Mouse (Mus musculus) liver, embryonic 12.5 days (tissue): ENCODE measurements around the gene Ifnl3. TPM values are rescaled to one million over a fixed set of nuclear protein-coding genes. Genes with fewer than 3 reads are reported as not detected.
"Not testable (repeated sequence)": the region's sequence is repeated elsewhere in the genome, so short reads cannot be mapped to it uniquely, and the experiment has no call there.

ENCODE experiments used
- ATAC-seq: fragments of 200-750 bp; cut with Nextera tagmentation; 2 replicates; pipeline ENCODE4 v1.8.0; 2017; ENCODE audit warnings: moderate number of reproducible peaks, mild to moderate bottlenecking, moderate library complexity
- H3K27ac ChIP-seq: fragments of 300-500 bp; sonication (generic); 2 replicates; pipeline ENCODE4 v1.5.1; 2016; ENCODE audit warnings: mild to moderate bottlenecking
- H3K27me3 ChIP-seq: fragments of 300-500 bp; sonication (generic); replicated peaks from 2 replicates; pipeline ENCODE4 v1.6.1; 2016; ENCODE audit warnings: mild to moderate bottlenecking, moderate library complexity
- H3K36me3 ChIP-seq: fragments of 300-500 bp; sonication (generic); 2 replicates; pipeline ENCODE4 v1.6.1; 2016; ENCODE audit warnings: mild to moderate bottlenecking, moderate library complexity
- H3K4me1 ChIP-seq: fragments of 300-500 bp; sonication (generic); 2 replicates; pipeline ENCODE4 v1.6.1; 2016
- H3K4me2 ChIP-seq: fragments of 300-500 bp; sonication (generic); 2 replicates; pipeline ENCODE4 v1.6.1; 2016; ENCODE audit warnings: mild to moderate bottlenecking, moderate library complexity
- H3K4me3 ChIP-seq: fragments of 300-500 bp; sonication (generic); 2 replicates; pipeline ENCODE4 v1.5.1; 2016; ENCODE audit warnings: mild to moderate bottlenecking, moderate library complexity
- H3K9ac ChIP-seq: fragments of 300-500 bp; sonication (generic); 2 replicates; pipeline ENCODE4 v1.6.1; 2016; ENCODE audit warnings: mild to moderate bottlenecking, moderate library complexity
- H3K9me3 ChIP-seq: fragments of 300-500 bp; sonication (generic); replicated peaks from 2 replicates; pipeline ENCODE4 v1.6.1; 2016; ENCODE audit warnings: mild to moderate bottlenecking, moderate library complexity
- WGBS: fragments of 180-500 bp; shearing (Covaris S2); methylation state at CpG from one replicate; pipeline ENCODE4 v1.1.7; 2016; ENCODE audit not compliant: insufficient replicate concordance; 5-methylcytosine and 5-hydroxymethylcytosine counted together
- polyA plus RNA-seq: library from polyadenylated mRNA; unstranded; fragments of >200 nt; fragmentation: Nextera tagmentation; extraction: Ambion mirVana; gene quantifications from 2 replicates; pipeline ENCODE4 v1.2.1, GENCODE M21; 2016

Ifnl3 gene
- polyA plus RNA-seq, 1 experiment from 2014 or later = not detected

DNA sequence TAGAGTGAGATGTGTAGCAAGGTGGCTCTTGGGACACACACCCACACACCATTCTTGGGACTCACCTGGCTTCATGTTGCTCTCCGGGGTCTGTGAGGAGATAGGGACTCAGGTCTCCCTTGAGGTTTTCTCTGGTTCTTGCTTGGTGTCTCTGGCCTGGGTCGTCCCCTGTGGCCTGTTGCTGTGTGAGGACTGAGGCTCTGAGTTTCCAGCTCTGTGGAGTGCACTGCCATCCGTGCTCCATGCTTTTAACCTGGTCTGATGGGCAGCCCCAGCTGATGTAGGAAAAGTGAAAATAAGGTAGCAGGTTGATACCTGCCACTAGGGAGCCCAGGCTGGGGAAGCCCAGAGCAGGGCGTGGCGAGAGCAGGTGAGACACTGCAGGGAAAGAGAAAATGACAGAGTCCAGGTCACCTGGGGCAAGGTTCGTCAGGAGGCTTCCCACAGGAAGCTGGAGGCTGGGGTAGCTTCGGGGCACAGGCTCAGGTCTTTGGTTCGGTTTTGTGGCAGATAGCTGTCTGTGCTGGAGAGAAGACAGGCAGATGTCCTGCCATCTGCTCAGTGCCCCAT is 12.1 kb upstream of the Ifnl3 start, which contains the start of gene Ifnl2:
TSS of gene Ifnl2 (minus strand) at position 51 of the 570 bp plus-strand sequence.
- not testable (repeated sequence) for H3K27ac ChIP-seq, H3K4me1 ChIP-seq, H3K9ac ChIP-seq, H3K4me3 ChIP-seq, H3K4me2 ChIP-seq, ATAC-seq, H3K36me3 ChIP-seq, H3K9me3 ChIP-seq, H3K27me3 ChIP-seq
- WGBS = 38% methylated on average over 8 of the region's 8 CpGs

DNA sequence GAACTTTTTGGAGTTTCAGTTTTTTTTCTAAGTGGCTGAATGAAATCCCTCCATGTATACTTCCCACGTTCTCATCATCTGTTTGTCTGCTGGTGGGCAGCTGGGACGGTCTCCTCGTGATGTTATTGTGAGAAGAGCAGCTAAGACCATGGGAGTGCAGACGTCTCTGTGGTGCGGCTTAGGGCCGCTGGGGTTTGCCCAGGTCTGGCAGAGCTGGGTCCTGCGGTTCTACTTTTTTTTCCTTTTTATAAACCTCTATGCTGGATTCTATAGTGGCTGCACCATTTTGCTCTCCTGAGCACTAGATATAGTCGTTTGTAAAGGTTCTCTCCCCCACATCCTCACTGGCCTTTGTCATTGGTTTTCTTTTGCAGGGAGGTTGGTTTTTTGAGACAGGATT is 11.2 kb upstream of the Ifnl3 start:
- Histone ChIP-seq H3K27ac (no peak overlapping the region), H3K27me3 (no peaks in the 10 kb centered on the region), H3K4me3 (no peak overlapping the region), H3K9ac (no peak overlapping the region), H3K4me1 (no peaks in the 10 kb centered on the region), H3K36me3 (no peaks in the 10 kb centered on the region), H3K4me2 (no peak overlapping the region), H3K9me3 (no peaks in the 10 kb centered on the region)
- no peak for ATAC-seq
- 54% methylated on average over 8 of the region's 8 CpGs for WGBS

DNA sequence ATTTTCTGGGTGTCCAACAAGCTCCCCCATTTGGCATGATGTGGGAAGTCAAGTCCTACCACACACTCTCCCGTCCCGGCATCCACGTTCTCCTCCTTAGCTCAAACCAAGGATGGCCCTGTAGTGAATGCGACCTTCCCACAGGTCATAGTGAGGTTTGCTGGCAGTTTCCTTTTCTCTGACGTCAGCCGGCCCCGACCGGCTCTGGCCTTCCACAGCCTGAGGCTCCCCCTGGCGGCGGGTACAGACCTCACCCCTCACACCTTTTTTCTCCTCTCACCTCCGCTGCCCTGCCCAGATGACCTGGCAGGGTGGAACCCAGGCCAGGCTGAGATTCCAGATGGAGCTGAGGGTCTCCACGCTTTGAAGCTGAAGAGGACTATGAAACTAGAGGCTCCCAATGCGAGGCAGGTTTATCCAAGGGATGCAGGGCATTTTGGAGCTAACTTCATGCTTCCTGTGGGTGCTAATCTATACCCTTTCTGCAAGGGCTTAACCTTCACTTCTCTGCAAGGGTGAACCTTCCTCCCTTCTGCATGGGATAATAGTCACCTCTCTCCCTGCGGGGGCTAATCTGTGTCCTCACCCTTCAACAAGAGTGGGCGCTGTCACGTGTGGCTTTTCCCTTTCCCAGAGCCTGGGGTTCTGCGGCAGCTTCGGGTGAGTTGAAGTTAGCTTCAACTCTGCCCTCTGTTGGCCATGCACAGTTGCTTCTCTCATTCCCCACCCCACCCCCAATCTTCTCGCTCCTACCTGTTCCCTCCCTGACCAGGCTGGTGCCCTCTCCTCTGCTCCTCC is 5.5 kb downstream of the Ifnl3 start:
- ATAC-seq = peak; percentile 59
- H3K36me3 ChIP-seq = no peaks in the 10 kb centered on the region
- H3K4me2 ChIP-seq = peak overlapping the region; percentile 17; the same call in 1 of the 2 replicates
- H3K9me3 ChIP-seq = no peaks in the 10 kb centered on the region
- H3K4me3 ChIP-seq = no peak overlapping the region
- no peak overlapping the region for H3K9ac ChIP-seq
- no peak overlapping the region for H3K27ac ChIP-seq
- no peaks in the 10 kb centered on the region for H3K27me3 ChIP-seq
- WGBS = 4% methylated on average over 19 of the region's 19 CpGs
- peaks cover 8% of the 10 kb centered on the region; the same call in 1 of the 2 replicates for H3K4me1 ChIP-seq

DNA sequence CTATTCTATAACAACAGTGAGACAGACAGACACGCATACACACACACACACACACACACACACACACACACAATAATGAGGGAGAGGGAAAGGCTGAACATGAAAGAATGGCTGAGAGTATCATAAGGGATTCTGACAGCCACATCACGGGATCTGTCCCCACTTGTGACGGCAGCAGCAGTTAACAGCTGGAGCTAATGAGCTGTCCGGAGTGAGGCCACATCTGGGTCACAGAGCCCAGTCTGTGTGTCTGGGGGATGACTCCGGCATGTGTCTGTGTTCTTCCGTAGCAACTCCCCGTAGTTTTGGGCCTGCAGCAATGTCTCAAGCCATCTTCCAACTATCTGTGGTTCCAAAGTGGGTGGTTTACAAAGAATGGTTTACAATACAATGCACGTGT is 9.4 kb downstream of the Ifnl3 start:
- Histone ChIP-seq H3K4me2 (no peak overlapping the region), H3K36me3 (no peaks in the 10 kb centered on the region), H3K9ac (no peak overlapping the region), H3K4me3 (no peak overlapping the region), H3K9me3 (no peaks in the 10 kb centered on the region), H3K27me3 (no peaks in the 10 kb centered on the region), H3K27ac (no peak overlapping the region), H3K4me1 (peaks cover 8% of the 10 kb centered on the region; the same call in 1 of the 2 replicates)
- ATAC-seq = no peak
- WGBS = 75% methylated on average over 8 of the region's 8 CpGs

DNA sequence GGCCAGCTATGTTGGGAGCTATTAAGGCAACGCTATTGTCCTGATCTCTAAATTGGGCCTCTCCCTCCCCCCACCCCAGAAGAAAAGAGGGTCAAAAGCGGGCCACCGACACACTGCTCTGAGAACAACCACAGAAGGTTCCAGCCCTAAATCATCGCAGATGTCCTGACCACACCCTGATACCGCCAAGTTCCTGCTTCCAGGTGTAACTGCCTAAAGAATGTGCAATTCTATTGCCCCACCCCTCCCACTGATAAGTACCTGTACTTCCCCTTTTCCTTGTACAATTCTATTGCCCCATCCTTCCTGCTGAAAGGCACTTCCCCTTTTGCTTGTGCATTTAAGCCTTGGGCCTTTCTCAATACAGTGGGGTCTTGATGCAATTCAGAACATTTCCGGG is 16.2 kb downstream of the Ifnl3 start:
- H3K4me2 ChIP-seq, H3K9ac ChIP-seq, H3K9me3 ChIP-seq, ATAC-seq, H3K36me3 ChIP-seq, H3K4me1 ChIP-seq, H3K4me3 ChIP-seq, H3K27me3 ChIP-seq, H3K27ac ChIP-seq: not testable (repeated sequence)
- 67% methylated on average over 6 of the region's 6 CpGs for WGBS

DNA sequence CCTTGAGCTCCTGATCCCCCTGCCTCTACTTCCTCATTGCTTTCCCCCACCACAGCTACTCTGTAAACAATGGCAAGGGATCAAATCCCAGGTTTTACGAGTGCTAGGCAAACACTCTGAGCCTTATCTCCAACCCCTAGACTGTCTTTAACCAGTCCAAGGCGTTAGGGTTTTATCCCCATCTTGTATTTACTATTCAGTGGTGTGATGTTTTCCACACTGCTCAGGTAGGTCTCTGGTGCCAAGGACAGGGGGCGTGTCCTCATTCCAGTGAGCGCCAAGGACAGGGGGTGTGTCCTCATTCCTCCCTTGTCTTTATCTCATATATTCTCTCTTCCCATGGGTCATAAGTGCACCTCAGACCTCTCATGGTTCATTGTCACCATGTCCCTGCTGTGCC is 17.9 kb downstream of the Ifnl3 start, which contains the start of gene Sycn:
TSS of gene Sycn (plus strand) at position 360 of the 400 bp plus-strand sequence.
- H3K9ac ChIP-seq = no peak within 1 kb of the TSS
- no peaks in the 10 kb centered on the region for H3K36me3 ChIP-seq
- WGBS = 62% methylated on average over 4 of the region's 4 CpGs
- no peaks in the 10 kb centered on the region for H3K9me3 ChIP-seq
- no peak within 1 kb of the TSS for H3K27ac ChIP-seq
- ATAC-seq = no peak
- H3K4me1 ChIP-seq = peaks cover 5% of the 10 kb centered on the region; the same call in 1 of the 2 replicates
- no peak within 1 kb of the TSS for H3K4me3 ChIP-seq
- peaks cover 24% of the 10 kb centered on the region for H3K27me3 ChIP-seq
- no peak within 1 kb of the TSS for H3K4me2 ChIP-seq

DNA sequence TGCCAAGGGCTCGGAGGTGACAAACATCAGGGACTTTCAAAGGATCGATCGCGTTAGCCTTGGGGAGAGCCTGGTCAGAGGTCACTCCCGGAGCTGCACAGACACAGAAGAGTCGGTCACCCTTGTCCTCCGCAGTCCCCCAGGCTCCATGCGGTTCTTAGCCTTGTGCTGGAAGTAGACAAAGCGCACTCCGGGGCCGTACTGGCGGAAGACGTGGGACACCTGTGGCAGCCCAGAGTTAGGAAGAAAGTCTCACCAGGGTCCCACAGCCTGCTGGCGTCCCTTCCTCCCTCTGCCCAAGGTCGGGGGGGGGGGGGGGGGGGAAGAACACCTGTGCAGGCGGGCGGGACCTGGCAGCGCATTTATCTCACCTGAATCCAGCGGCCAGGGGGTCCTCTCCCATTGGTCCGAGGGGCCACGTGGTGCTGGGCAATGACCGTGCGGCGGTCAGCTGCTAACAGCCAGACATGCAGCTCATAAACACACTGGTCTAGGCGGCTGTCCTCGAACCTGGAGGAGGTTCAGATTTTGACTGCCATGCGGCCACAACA is 21.5 kb downstream of the Ifnl3 start:
- peak; percentile 17; the same call in 1 of the 2 replicates for ATAC-seq
- Histone ChIP-seq H3K9ac (no peak overlapping the region), H3K27ac (no peak overlapping the region), H3K4me3 (peak overlapping the region; percentile 6; the same call in 1 of the 2 replicates), H3K27me3 (peaks cover 54% of the 10 kb centered on the region), H3K36me3 (no peaks in the 10 kb centered on the region), H3K4me2 (peak overlapping the region; percentile 30), H3K9me3 (no peaks in the 10 kb centered on the region), H3K4me1 (peaks cover 15% of the 10 kb centered on the region)
- WGBS = 15% methylated on average over 26 of the region's 27 CpGs

DNA sequence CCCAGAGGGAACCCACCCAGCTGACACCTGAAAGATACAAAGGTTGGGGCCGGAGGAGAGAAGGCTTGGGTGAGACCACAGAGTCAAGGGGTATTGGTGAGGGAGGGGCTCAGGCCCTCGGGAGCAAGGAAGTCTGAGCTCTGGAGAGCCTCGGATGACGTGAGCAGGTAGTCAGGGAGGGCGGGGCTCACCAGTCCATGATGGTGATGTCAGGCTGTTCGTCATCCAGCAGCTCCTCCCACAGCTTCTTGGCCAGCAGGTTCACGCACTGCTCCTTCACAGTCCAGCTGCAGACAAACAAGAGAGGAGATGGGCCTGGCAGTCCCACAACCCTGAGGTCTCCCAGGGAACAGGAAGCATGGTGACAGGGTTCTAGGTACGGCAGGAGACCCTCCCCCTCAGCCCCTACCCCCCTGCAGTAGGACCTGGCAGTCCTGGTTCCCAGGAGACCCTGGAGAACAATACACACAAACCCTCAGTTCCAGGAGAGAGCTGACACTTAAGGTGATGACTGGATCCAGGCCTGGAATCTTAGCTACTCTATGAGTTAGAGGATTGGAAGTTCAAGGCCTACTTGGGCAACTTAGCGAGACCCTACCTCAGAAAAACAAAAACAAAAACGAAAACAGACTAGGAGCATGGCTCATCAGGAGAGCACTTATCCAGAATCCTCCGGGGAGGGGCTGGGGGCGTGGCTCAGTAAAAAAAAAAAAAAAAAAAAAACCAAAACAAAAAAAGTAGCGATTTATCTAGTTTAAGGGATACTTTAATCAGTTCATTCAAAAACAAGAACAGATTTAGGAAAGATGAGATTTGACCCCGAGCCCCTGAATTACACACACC is 22.6 kb downstream of the Ifnl3 start:
- peaks cover 54% of the 10 kb centered on the region for H3K27me3 ChIP-seq
- no peaks in the 10 kb centered on the region for H3K36me3 ChIP-seq
- H3K27ac ChIP-seq = no peak overlapping the region
- no peaks in the 10 kb centered on the region for H3K9me3 ChIP-seq
- no peak for ATAC-seq
- no peak overlapping the region for H3K4me2 ChIP-seq
- no peak overlapping the region for H3K4me3 ChIP-seq
- H3K9ac ChIP-seq = no peak overlapping the region
- WGBS = 25% methylated on average over 14 of the region's 14 CpGs
- H3K4me1 ChIP-seq = peaks cover 15% of the 10 kb centered on the region

DNA sequence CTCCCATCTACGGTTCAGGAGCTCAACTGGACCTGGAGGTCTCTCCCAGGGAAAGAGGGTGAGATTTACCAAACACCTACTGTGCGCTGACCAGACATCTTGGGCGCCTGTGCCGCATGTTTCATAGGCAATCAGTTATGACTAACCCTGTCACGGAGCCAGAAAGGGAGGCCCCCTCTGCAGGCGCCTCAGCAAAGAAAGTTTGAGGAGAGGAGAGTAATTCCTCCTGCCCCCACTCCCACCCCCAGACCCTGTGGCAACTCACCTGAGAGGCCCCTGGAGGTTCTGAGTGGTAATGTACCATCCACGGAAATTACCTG is 23.2 kb downstream of the Ifnl3 start:
- H3K4me1 ChIP-seq = peaks cover 15% of the 10 kb centered on the region
- H3K4me2 ChIP-seq = no peak overlapping the region
- no peak overlapping the region for H3K9ac ChIP-seq
- H3K9me3 ChIP-seq = no peaks in the 10 kb centered on the region
- peaks cover 54% of the 10 kb centered on the region for H3K27me3 ChIP-seq
- no peak overlapping the region for H3K4me3 ChIP-seq
- no peak for ATAC-seq
- H3K36me3 ChIP-seq = no peaks in the 10 kb centered on the region
- WGBS = 40% methylated on average over 7 of the region's 7 CpGs
- H3K27ac ChIP-seq = no peak overlapping the region

DNA sequence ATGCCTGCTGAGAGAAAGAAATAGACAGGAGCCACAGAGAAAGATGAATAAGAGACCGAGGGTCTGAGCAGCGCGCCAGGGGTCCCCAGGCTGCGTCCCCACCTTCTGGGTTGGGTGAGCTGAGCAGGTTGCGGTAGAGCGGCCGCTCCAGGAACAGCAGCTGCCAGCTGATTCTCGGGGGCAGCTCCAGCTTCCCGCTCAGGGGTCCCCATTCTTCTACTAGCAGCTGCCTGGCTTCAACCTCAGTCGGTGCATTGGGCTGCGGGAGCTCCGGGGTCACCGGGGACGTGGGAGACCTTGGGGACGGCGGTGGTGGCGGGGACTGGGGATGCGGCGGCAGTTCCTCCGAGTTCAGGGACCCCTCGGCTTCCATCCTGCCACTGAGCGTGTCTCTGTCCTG is 24.0 kb downstream of the Ifnl3 start:
- no peak for ATAC-seq
- H3K27me3 ChIP-seq = peaks cover 54% of the 10 kb centered on the region

DNA sequence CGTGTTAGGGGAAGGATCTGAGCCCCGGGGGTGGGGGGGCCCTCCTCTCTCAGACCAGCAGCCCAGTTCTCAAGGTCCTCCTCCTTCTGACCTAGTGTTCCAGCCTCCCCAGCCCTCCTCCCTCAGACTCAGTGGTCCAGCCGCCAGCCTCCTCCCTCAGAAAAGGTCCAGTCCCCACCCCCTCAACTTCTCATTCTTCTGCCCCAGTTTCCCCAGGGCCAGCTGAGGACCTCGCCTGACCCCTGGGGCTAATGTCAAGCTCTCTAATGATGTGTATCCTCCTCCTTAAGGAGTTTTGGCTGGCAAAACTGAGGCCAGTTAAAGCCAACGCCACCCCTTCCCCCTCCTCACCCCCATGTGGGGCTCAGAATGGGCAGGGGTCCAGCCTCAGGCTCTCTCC is 24.5 kb downstream of the Ifnl3 start, which contains the start of gene Nccrp1:
TSS of gene Nccrp1 (minus strand) at position 101 of the 400 bp plus-strand sequence.
- H3K27me3 ChIP-seq = peaks cover 54% of the 10 kb centered on the region
- no peak within 1 kb of the TSS for H3K9ac ChIP-seq
- no peaks in the 10 kb centered on the region for H3K9me3 ChIP-seq
- H3K4me2 ChIP-seq = peak within 1 kb of the TSS; percentile 37
- 6% methylated on average over 5 of the region's 5 CpGs for WGBS
- H3K4me3 ChIP-seq = 0 out of 2 replicates have a peak within 1 kb of the TSS, but pooled peaks have one; percentile 4
- no peak within 1 kb of the TSS for H3K27ac ChIP-seq
- H3K4me1 ChIP-seq = peaks cover 15% of the 10 kb centered on the region
- no peak for ATAC-seq
- no peaks in the 10 kb centered on the region for H3K36me3 ChIP-seq

More for the DNA sequence above, 24.0 kb downstream of the Ifnl3 start:
- Histone ChIP-seq H3K4me2 (peak overlapping the region; percentile 37), H3K36me3 (no peaks in the 10 kb centered on the region), H3K4me1 (peaks cover 15% of the 10 kb centered on the region), H3K4me3 (0 out of 2 replicates have a peak overlapping the region, but pooled peaks have one; percentile 4), H3K27ac (no peak overlapping the region), H3K9ac (no peak overlapping the region), H3K9me3 (no peaks in the 10 kb centered on the region)
- WGBS = 1% methylated on average over 22 of the region's 22 CpGs
